Mouse (Mus musculus): ENCODE results near the gene Lmtk2. TPM values are rescaled to one million over a fixed set of nuclear protein-coding genes. Genes with fewer than 3 reads are reported as not detected.

The Lmtk2 gene
- polyA plus RNA-seq, 1 experiment from 2014 or later: 6.8 TPM

- H3K4me1 ChIP-seq (ENCODE audit: control insufficient read depth, insufficient read depth, low read length): no peaks in the 10 kb centered on the region
- no peak overlapping the region for H3K4me3 ChIP-seq (ENCODE audit: low read length)
- H3K9ac ChIP-seq (ENCODE audit: low read depth, low read length): no peak overlapping the region
- H3K9me3 ChIP-seq (ENCODE audit: control insufficient read depth, low read length): no peaks in the 10 kb centered on the region
- no peaks in the 10 kb centered on the region for H3K27me3 ChIP-seq (ENCODE audit: control insufficient read depth, insufficient read depth, low read length)
- WGBS: 57% methylated on average over 2 of the region's 2 CpGs
- H3K27ac ChIP-seq (ENCODE audit: low read depth, low read length): no peak overlapping the region
- no peak for ATAC-seq (ENCODE audit: low FRiP score, low TSS enrichment)
- H3K4me2 ChIP-seq (replicated peaks; ENCODE audit: low read depth, low read length): no peak overlapping the region
- H3K36me3 ChIP-seq (ENCODE audit: control insufficient read depth, insufficient read depth, low read length): no peaks in the 10 kb centered on the region
Measured at GRCm38 (mm10) chr5:144080886-144081285, 19.4 kb upstream of the Lmtk2 start.

GRCm38 (mm10) chr5:144082006-144082405, 18.2 kb upstream of the Lmtk2 start:
- no peak for ATAC-seq (ENCODE audit: low FRiP score, low TSS enrichment)
- WGBS: 90% methylated on average over 5 of the region's 5 CpGs

GRCm38 (mm10) chr5:144083521-144083920, 16.7 kb upstream of the Lmtk2 start:
- Histone ChIP-seq H3K27me3 (ENCODE audit: control insufficient read depth, insufficient read depth, low read length) (no peaks in the 10 kb centered on the region), H3K4me3 (ENCODE audit: low read length) (no peak overlapping the region), H3K4me1 (ENCODE audit: control insufficient read depth, insufficient read depth, low read length) (no peaks in the 10 kb centered on the region), H3K36me3 (ENCODE audit: control insufficient read depth, insufficient read depth, low read length) (no peaks in the 10 kb centered on the region), H3K9me3 (ENCODE audit: control insufficient read depth, low read length) (no peaks in the 10 kb centered on the region), H3K9ac (ENCODE audit: low read depth, low read length) (no peak overlapping the region), H3K4me2 (replicated peaks; ENCODE audit: low read depth, low read length) (no peak overlapping the region), H3K27ac (ENCODE audit: low read depth, low read length) (no peak overlapping the region)
- 100% methylated on average over 2 of the region's 2 CpGs for WGBS
- ATAC-seq (ENCODE audit: low FRiP score, low TSS enrichment): no peak

More at GRCm38 (mm10) chr5:144082006-144082405, 18.2 kb upstream of the Lmtk2 start:
- no peak overlapping the region for H3K4me2 ChIP-seq (replicated peaks; ENCODE audit: low read depth, low read length)
- no peaks in the 10 kb centered on the region for H3K9me3 ChIP-seq (ENCODE audit: control insufficient read depth, low read length)
- no peak overlapping the region for H3K4me3 ChIP-seq (ENCODE audit: low read length)
- no peaks in the 10 kb centered on the region for H3K4me1 ChIP-seq (ENCODE audit: control insufficient read depth, insufficient read depth, low read length)
- no peaks in the 10 kb centered on the region for H3K36me3 ChIP-seq (ENCODE audit: control insufficient read depth, insufficient read depth, low read length)
- no peaks in the 10 kb centered on the region for H3K27me3 ChIP-seq (ENCODE audit: control insufficient read depth, insufficient read depth, low read length)
- no peak overlapping the region for H3K27ac ChIP-seq (ENCODE audit: low read depth, low read length)
- H3K9ac ChIP-seq (ENCODE audit: low read depth, low read length): no peak overlapping the region

GRCm38 (mm10) chr5:144084271-144084670, 16.0 kb upstream of the Lmtk2 start:
- Histone ChIP-seq H3K9ac (ENCODE audit: low read depth, low read length) (no peak overlapping the region), H3K27me3 (ENCODE audit: control insufficient read depth, insufficient read depth, low read length) (no peaks in the 10 kb centered on the region), H3K4me2 (replicated peaks; ENCODE audit: low read depth, low read length) (no peak overlapping the region), H3K9me3 (ENCODE audit: control insufficient read depth, low read length) (no peaks in the 10 kb centered on the region), H3K36me3 (ENCODE audit: control insufficient read depth, insufficient read depth, low read length) (no peaks in the 10 kb centered on the region), H3K4me3 (ENCODE audit: low read length) (no peak overlapping the region), H3K27ac (ENCODE audit: low read depth, low read length) (no peak overlapping the region), H3K4me1 (ENCODE audit: control insufficient read depth, insufficient read depth, low read length) (no peaks in the 10 kb centered on the region)
- WGBS: 62% methylated on average over 4 of the region's 4 CpGs
- ATAC-seq (ENCODE audit: low FRiP score, low TSS enrichment): no peak

- 80% methylated on average over 6 of the region's 6 CpGs for WGBS
- Histone ChIP-seq H3K27me3 (ENCODE audit: control insufficient read depth, insufficient read depth, low read length) (no peaks in the 10 kb centered on the region), H3K36me3 (ENCODE audit: control insufficient read depth, insufficient read depth, low read length) (no peaks in the 10 kb centered on the region), H3K4me1 (ENCODE audit: control insufficient read depth, insufficient read depth, low read length) (no peaks in the 10 kb centered on the region), H3K4me2 (replicated peaks; ENCODE audit: low read depth, low read length) (no peak overlapping the region), H3K9ac (ENCODE audit: low read depth, low read length) (no peak overlapping the region), H3K4me3 (ENCODE audit: low read length) (no peak overlapping the region), H3K9me3 (ENCODE audit: control insufficient read depth, low read length) (no peaks in the 10 kb centered on the region), H3K27ac (ENCODE audit: low read depth, low read length) (no peak overlapping the region)
- ATAC-seq (ENCODE audit: low FRiP score, low TSS enrichment): no peak
Measured at GRCm38 (mm10) chr5:144085696-144086095, 14.5 kb upstream of the Lmtk2 start.

- no peak for ATAC-seq (ENCODE audit: low FRiP score, low TSS enrichment)
- no peak overlapping the region for H3K9ac ChIP-seq (ENCODE audit: low read depth, low read length)
- H3K4me1 ChIP-seq (ENCODE audit: control insufficient read depth, insufficient read depth, low read length): no peaks in the 10 kb centered on the region
- WGBS: 54% methylated on average over 2 of the region's 2 CpGs
- H3K27ac ChIP-seq (ENCODE audit: low read depth, low read length): no peak overlapping the region
- no peak overlapping the region for H3K4me3 ChIP-seq (ENCODE audit: low read length)
- H3K9me3 ChIP-seq (ENCODE audit: control insufficient read depth, low read length): no peaks in the 10 kb centered on the region
- no peak overlapping the region for H3K4me2 ChIP-seq (replicated peaks; ENCODE audit: low read depth, low read length)
- no peaks in the 10 kb centered on the region for H3K36me3 ChIP-seq (ENCODE audit: control insufficient read depth, insufficient read depth, low read length)
- H3K27me3 ChIP-seq (ENCODE audit: control insufficient read depth, insufficient read depth, low read length): no peaks in the 10 kb centered on the region
Measured at GRCm38 (mm10) chr5:144086494-144086893, 13.7 kb upstream of the Lmtk2 start.

- H3K27ac ChIP-seq (ENCODE audit: low read depth, low read length): no peak overlapping the region
- no peak overlapping the region for H3K9ac ChIP-seq (ENCODE audit: low read depth, low read length)
- no peaks in the 10 kb centered on the region for H3K9me3 ChIP-seq (ENCODE audit: control insufficient read depth, low read length)
- H3K27me3 ChIP-seq (ENCODE audit: control insufficient read depth, insufficient read depth, low read length): no peaks in the 10 kb centered on the region
- 85% methylated on average over 2 of the region's 2 CpGs for WGBS
- H3K4me1 ChIP-seq (ENCODE audit: control insufficient read depth, insufficient read depth, low read length): no peaks in the 10 kb centered on the region
- no peaks in the 10 kb centered on the region for H3K36me3 ChIP-seq (ENCODE audit: control insufficient read depth, insufficient read depth, low read length)
- no peak for ATAC-seq (ENCODE audit: low FRiP score, low TSS enrichment)
- no peak overlapping the region for H3K4me2 ChIP-seq (replicated peaks; ENCODE audit: low read depth, low read length)
- H3K4me3 ChIP-seq (ENCODE audit: low read length): no peak overlapping the region
Measured at GRCm38 (mm10) chr5:144088354-144088753, 11.9 kb upstream of the Lmtk2 start.

- Histone ChIP-seq H3K27me3 (ENCODE audit: control insufficient read depth, insufficient read depth, low read length) (no peaks in the 10 kb centered on the region), H3K9me3 (ENCODE audit: control insufficient read depth, low read length) (no peaks in the 10 kb centered on the region), H3K9ac (ENCODE audit: low read depth, low read length) (no peak overlapping the region), H3K4me2 (replicated peaks; ENCODE audit: low read depth, low read length) (no peak overlapping the region), H3K27ac (ENCODE audit: low read depth, low read length) (no peak overlapping the region), H3K36me3 (ENCODE audit: control insufficient read depth, insufficient read depth, low read length) (no peaks in the 10 kb centered on the region), H3K4me1 (ENCODE audit: control insufficient read depth, insufficient read depth, low read length) (no peaks in the 10 kb centered on the region), H3K4me3 (ENCODE audit: low read length) (no peak overlapping the region)
- WGBS: 75% methylated on average over 6 of the region's 6 CpGs
- no peak for ATAC-seq (ENCODE audit: low FRiP score, low TSS enrichment)
Measured at GRCm38 (mm10) chr5:144095461-144095970, 4.7 kb upstream of the Lmtk2 start.

GRCm38 (mm10) chr5:144097902-144098639, 2.2 kb upstream of the Lmtk2 start:
- ATAC-seq (ENCODE audit: low FRiP score, low TSS enrichment): no peak
- H3K4me2 ChIP-seq (replicated peaks; ENCODE audit: low read depth, low read length): no peak overlapping the region
- 0 out of 2 replicates have a peak, but pooled peaks cover 7% of the 10 kb centered on the region for H3K4me1 ChIP-seq (ENCODE audit: control insufficient read depth, insufficient read depth, low read length)
- H3K9me3 ChIP-seq (ENCODE audit: control insufficient read depth, low read length): no peaks in the 10 kb centered on the region
- H3K36me3 ChIP-seq (ENCODE audit: control insufficient read depth, insufficient read depth, low read length): no peaks in the 10 kb centered on the region
- H3K9ac ChIP-seq (ENCODE audit: low read depth, low read length): no peak overlapping the region
- WGBS: 62% methylated on average over 16 of the region's 16 CpGs
- H3K4me3 ChIP-seq (ENCODE audit: low read length): no peak overlapping the region
- no peak overlapping the region for H3K27ac ChIP-seq (ENCODE audit: low read depth, low read length)
- H3K27me3 ChIP-seq (ENCODE audit: control insufficient read depth, insufficient read depth, low read length): no peaks in the 10 kb centered on the region
